Mouse (Mus musculus) layer of hippocampus, postnatal 10 days (tissue): ENCODE measurements at regions not wholly inside any gene's neighbourhood (a gene's known extent, or its start where the extent isn't known, plus 50 kb on each side); places are given as distances from the start of the nearest gene placed in this dataset.

Experiments used
- DNase-seq, 2 experiments: peaks; one replicate each; pipeline ENCODE4 v3.0.0; 2021; ENCODE audit warnings: low spot score in 2 of 2

GRCm38 (mm10) chr4:140463296-140463695 is 202.5 kb downstream of the Arhgef10l start:
- DNase-seq = no peak

GRCm38 (mm10) chr4:140461317-140461716 is 204.5 kb downstream of the Arhgef10l start:
- DNase-seq = peak; percentile 55 to 65

- DNase-seq = no peak
Measured at GRCm38 (mm10) chr4:140449062-140449461, 202.5 kb upstream of the Igsf21 start.

- no peak for DNase-seq
Measured at GRCm38 (mm10) chr4:140446455-140446854, 199.9 kb upstream of the Igsf21 start.

- DNase-seq = no peak
Measured at GRCm38 (mm10) chr4:140445931-140446330, 199.3 kb upstream of the Igsf21 start.

GRCm38 (mm10) chr4:140443221-140443620 is 196.6 kb upstream of the Igsf21 start:
- no peak for DNase-seq

GRCm38 (mm10) chr4:140441805-140442204 is 195.2 kb upstream of the Igsf21 start:
- DNase-seq = peak; percentile 34 to 50

- no peak for DNase-seq
Measured at GRCm38 (mm10) chr4:140439856-140440255, 193.3 kb upstream of the Igsf21 start.

- DNase-seq = no peak
Measured at GRCm38 (mm10) chr4:140436030-140436429, 189.4 kb upstream of the Igsf21 start.

- no peak for DNase-seq
Measured at GRCm38 (mm10) chr4:140433744-140434542, 187.4 kb upstream of the Igsf21 start.

GRCm38 (mm10) chr4:140432101-140432500 is 185.5 kb upstream of the Igsf21 start:
- DNase-seq = no peak

- no peak for DNase-seq
Measured at GRCm38 (mm10) chr4:140427039-140427438, 180.5 kb upstream of the Igsf21 start.

GRCm38 (mm10) chr4:140423791-140424190 is 177.2 kb upstream of the Igsf21 start:
- no peak for DNase-seq

- DNase-seq = no peak
Measured at GRCm38 (mm10) chr4:140421926-140422585, 175.5 kb upstream of the Igsf21 start.

GRCm38 (mm10) chr4:140419720-140420412 is 173.3 kb upstream of the Igsf21 start:
- DNase-seq = no peak

GRCm38 (mm10) chr4:140412312-140412930 is 165.8 kb upstream of the Igsf21 start:
- DNase-seq = peak in 1 of 2 experiments; percentile 38

- DNase-seq = no peak
Measured at GRCm38 (mm10) chr4:140408446-140408845, 161.9 kb upstream of the Igsf21 start.

GRCm38 (mm10) chr4:140406913-140407312 is 160.3 kb upstream of the Igsf21 start:
- DNase-seq = no peak

GRCm38 (mm10) chr4:140405993-140406881 is 159.7 kb upstream of the Igsf21 start:
- DNase-seq = peak; percentile 46 to 49

GRCm38 (mm10) chr4:140405427-140405826 is 158.8 kb upstream of the Igsf21 start:
- no peak for DNase-seq

GRCm38 (mm10) chr4:140403128-140403527 is 156.5 kb upstream of the Igsf21 start:
- no peak for DNase-seq
